Mouse (Mus musculus) lung, postnatal 25 days (tissue): ENCODE data around the gene Grn.

ENCODE experiments used
- DNase-seq: peaks from one replicate; pipeline ENCODE4 v3.0.0; 2022; ENCODE audit warnings: low spot score

The Grn gene

GRCm38 (mm10) chr11:102480111-102480510, 50.0 kb downstream of the Grn start:
- no peak for DNase-seq

GRCm38 (mm10) chr11:102480897-102481296, 50.8 kb downstream of the Grn start:
- DNase-seq: no peak

DNA sequence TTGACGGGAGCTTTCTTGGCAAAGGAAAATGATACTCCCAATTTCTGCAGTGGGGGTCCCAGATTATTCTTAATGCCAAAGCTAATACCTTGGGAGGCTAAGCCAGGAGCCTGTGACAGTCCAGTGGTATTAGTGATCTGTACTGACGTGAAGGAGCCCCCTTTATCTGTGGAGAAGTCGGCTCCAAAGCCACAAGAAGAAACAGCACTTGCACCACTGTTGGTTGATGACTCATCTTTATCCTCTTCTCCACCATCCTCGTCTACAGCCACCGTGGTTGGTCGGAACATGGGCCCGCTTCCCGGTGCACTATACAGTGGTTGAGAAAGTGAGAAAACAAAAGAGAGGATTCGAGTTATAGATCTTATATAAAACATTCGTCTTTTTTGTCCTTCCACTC, 51.7 kb downstream of the Grn start:
- no peak for DNase-seq
